Mouse (Mus musculus): ENCODE data around the gene Tmem168. TPM values are rescaled to one million over a fixed set of nuclear protein-coding genes. Genes with fewer than 3 reads are reported as not detected.

The Tmem168 gene
- polyA plus RNA-seq, 1 experiment from 2014 or later: 40.1 TPM

- H3K27me3 ChIP-seq (ENCODE audit: control insufficient read depth, insufficient read depth, low read length): no peaks in the 10 kb centered on the region
- WGBS: 38% methylated on average over 8 of the region's 8 CpGs
- no peak overlapping the region for H3K4me2 ChIP-seq (ENCODE audit: low read length)
- ATAC-seq (ENCODE audit: insufficient number of reproducible peaks, insufficient read depth, low FRiP score, low read depth): no peak
- H3K9me3 ChIP-seq (ENCODE audit: control insufficient read depth, low read length): no peaks in the 10 kb centered on the region
- H3K4me3 ChIP-seq (ENCODE audit: control insufficient read depth in 1 of 2, insufficient read depth in 1 of 2, low read depth in 1 of 2, low read length in 2 of 2): no peak overlapping the region
- H3K27ac ChIP-seq (replicated peaks in 1 of 2; ENCODE audit: control insufficient read depth in 1 of 2, insufficient read depth in 1 of 2, low read depth in 2 of 2, low read length in 2 of 2): no peak overlapping the region
- peaks cover 55% of the 10 kb centered on the region for H3K36me3 ChIP-seq (ENCODE audit: control insufficient read depth, insufficient read depth, low read length)
- H3K9ac ChIP-seq (ENCODE audit: low read length): no peak overlapping the region
- H3K4me1 ChIP-seq (ENCODE audit: control insufficient read depth in 2 of 2, insufficient read depth in 2 of 2, low read length in 2 of 2): no peaks in the 10 kb centered on the region; a peak in 1 of 4 replicates
Measured at GRCm38 (mm10) chr6:13586154-13586553, 21.7 kb downstream of the Tmem168 start.

DNA sequence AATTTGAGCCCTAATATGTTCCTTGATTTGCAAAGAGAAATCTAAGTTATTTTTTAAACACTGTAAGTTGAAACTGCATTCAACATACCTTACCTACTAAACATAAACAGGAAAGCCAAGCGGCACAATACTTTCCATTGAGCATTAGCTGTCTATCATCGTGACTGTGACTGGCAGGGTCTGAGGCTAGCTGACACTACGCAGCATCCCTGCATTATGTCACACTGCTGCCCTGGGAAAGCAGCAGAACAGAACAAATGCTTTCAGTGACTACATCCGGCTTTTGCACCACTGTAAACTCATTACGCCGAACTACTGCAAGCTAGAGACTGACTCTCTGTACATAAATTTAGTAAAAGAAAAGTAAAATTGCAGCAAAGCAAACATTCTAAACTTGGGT, 23.1 kb downstream of the Tmem168 start:
- H3K27ac ChIP-seq (replicated peaks in 1 of 2; ENCODE audit: control insufficient read depth in 1 of 2, insufficient read depth in 1 of 2, low read depth in 2 of 2, low read length in 2 of 2): no peak overlapping the region
- no peaks in the 10 kb centered on the region for H3K27me3 ChIP-seq (ENCODE audit: control insufficient read depth, insufficient read depth, low read length)
- peaks cover 52% of the 10 kb centered on the region for H3K36me3 ChIP-seq (ENCODE audit: control insufficient read depth, insufficient read depth, low read length)
- H3K9me3 ChIP-seq (ENCODE audit: control insufficient read depth, low read length): no peaks in the 10 kb centered on the region
- WGBS: 71% methylated on average over 6 of the region's 6 CpGs
- ATAC-seq (ENCODE audit: insufficient number of reproducible peaks, insufficient read depth, low FRiP score, low read depth): no peak
- no peaks in the 10 kb centered on the region; a peak in 1 of 4 replicates for H3K4me1 ChIP-seq (ENCODE audit: control insufficient read depth in 2 of 2, insufficient read depth in 2 of 2, low read length in 2 of 2)
- H3K4me3 ChIP-seq (ENCODE audit: control insufficient read depth in 1 of 2, insufficient read depth in 1 of 2, low read depth in 1 of 2, low read length in 2 of 2): no peak overlapping the region
- no peak overlapping the region for H3K4me2 ChIP-seq (ENCODE audit: low read length)
- H3K9ac ChIP-seq (ENCODE audit: low read length): no peak overlapping the region

DNA sequence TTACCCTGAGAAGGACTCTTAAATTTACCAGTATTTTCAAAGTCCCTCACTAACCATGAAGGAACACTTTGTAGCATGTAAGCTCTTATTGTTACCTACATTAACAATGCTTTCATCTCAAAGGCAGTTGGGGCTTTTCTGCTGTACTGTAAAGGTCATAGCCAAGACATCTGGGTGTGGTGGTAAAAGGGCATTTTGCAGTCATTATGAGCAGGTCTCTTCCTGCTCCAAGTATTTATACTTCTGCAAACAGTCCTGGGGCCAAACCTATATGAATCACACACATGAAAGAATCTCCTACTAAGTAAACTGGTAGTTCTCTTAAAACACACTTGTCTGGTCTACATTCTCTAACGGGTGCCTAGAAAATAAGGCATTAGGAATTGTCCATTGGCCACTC, 25.8 kb downstream of the Tmem168 start:
- Histone ChIP-seq H3K4me3 (ENCODE audit: control insufficient read depth in 1 of 2, insufficient read depth in 1 of 2, low read depth in 1 of 2, low read length in 2 of 2) (no peak overlapping the region), H3K4me1 (ENCODE audit: control insufficient read depth in 2 of 2, insufficient read depth in 2 of 2, low read length in 2 of 2) (no peaks in the 10 kb centered on the region; a peak in 1 of 4 replicates), H3K9me3 (ENCODE audit: control insufficient read depth, low read length) (no peaks in the 10 kb centered on the region), H3K27ac (replicated peaks in 1 of 2; ENCODE audit: control insufficient read depth in 1 of 2, insufficient read depth in 1 of 2, low read depth in 2 of 2, low read length in 2 of 2) (no peak overlapping the region), H3K27me3 (ENCODE audit: control insufficient read depth, insufficient read depth, low read length) (no peaks in the 10 kb centered on the region), H3K36me3 (ENCODE audit: control insufficient read depth, insufficient read depth, low read length) (peaks cover 52% of the 10 kb centered on the region), H3K9ac (ENCODE audit: low read length) (no peak overlapping the region), H3K4me2 (ENCODE audit: low read length) (no peak overlapping the region)
- 82% methylated on average over 1 of the region's 1 CpGs for WGBS
- ATAC-seq (ENCODE audit: insufficient number of reproducible peaks, insufficient read depth, low FRiP score, low read depth): no peak

DNA sequence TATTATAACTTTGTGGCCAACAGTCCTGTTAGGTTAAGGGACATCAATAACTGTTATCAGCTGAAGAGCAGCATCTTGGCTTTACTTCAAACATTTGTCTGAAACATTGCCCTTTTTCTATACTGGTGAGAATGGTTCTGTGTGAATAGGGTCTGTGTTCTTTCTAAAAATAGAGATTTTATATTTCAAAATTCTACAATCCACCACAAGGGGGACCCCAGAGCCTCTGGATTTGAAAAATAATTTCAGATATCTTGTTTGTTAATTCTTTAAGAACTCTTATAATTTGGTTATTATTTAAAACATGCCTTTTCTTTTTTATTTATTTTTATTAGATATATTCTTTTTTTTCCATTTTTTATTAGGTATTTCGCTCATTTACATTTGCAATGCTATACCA, 42.2 kb downstream of the Tmem168 start:
- H3K4me3 ChIP-seq (ENCODE audit: control insufficient read depth in 1 of 2, insufficient read depth in 1 of 2, low read depth in 1 of 2, low read length in 2 of 2): no peak overlapping the region
- 85% methylated on average over 1 of the region's 1 CpGs for WGBS
- no peaks in the 10 kb centered on the region for H3K36me3 ChIP-seq (ENCODE audit: control insufficient read depth, insufficient read depth, low read length)
- H3K9me3 ChIP-seq (ENCODE audit: control insufficient read depth, low read length): no peaks in the 10 kb centered on the region
- no peak overlapping the region for H3K27ac ChIP-seq (replicated peaks in 1 of 2; ENCODE audit: control insufficient read depth in 1 of 2, insufficient read depth in 1 of 2, low read depth in 2 of 2, low read length in 2 of 2)
- ATAC-seq (ENCODE audit: insufficient number of reproducible peaks, insufficient read depth, low FRiP score, low read depth): no peak
- no peak overlapping the region for H3K9ac ChIP-seq (ENCODE audit: low read length)
- H3K4me2 ChIP-seq (ENCODE audit: low read length): no peak overlapping the region
- no peaks in the 10 kb centered on the region for H3K4me1 ChIP-seq (ENCODE audit: control insufficient read depth in 2 of 2, insufficient read depth in 2 of 2, low read length in 2 of 2)
- H3K27me3 ChIP-seq (ENCODE audit: control insufficient read depth, insufficient read depth, low read length): no peaks in the 10 kb centered on the region

DNA sequence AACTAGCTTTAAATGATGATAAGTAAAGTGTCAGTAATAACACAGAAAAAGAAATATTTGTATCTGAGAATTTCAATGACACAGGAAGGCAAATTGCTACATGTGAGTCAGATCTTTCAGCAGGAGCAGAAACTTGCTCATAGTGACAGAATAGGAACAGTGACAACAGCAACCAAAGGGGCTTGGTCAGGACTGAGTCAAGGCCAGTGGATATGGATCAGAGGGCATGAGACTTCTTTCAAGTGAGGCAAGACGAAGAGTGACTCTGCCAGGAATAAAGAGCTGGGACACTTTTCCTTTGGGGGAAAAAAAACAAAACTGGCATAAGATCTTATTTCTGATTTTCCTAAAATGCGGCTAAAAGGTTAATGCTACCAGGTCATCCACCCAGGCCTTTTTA, 52.6 kb downstream of the Tmem168 start:
- Histone ChIP-seq H3K27me3 (ENCODE audit: control insufficient read depth, insufficient read depth, low read length) (no peaks in the 10 kb centered on the region), H3K4me2 (ENCODE audit: low read length) (no peak overlapping the region), H3K36me3 (ENCODE audit: control insufficient read depth, insufficient read depth, low read length) (no peaks in the 10 kb centered on the region), H3K4me3 (ENCODE audit: control insufficient read depth in 1 of 2, insufficient read depth in 1 of 2, low read depth in 1 of 2, low read length in 2 of 2) (no peak overlapping the region), H3K9ac (ENCODE audit: low read length) (no peak overlapping the region), H3K4me1 (ENCODE audit: control insufficient read depth in 2 of 2, insufficient read depth in 2 of 2, low read length in 2 of 2) (no peaks in the 10 kb centered on the region), H3K9me3 (ENCODE audit: control insufficient read depth, low read length) (no peaks in the 10 kb centered on the region), H3K27ac (replicated peaks in 1 of 2; ENCODE audit: control insufficient read depth in 1 of 2, insufficient read depth in 1 of 2, low read depth in 2 of 2, low read length in 2 of 2) (no peak overlapping the region)
- 87% methylated on average over 2 of the region's 2 CpGs for WGBS
- ATAC-seq (ENCODE audit: insufficient number of reproducible peaks, insufficient read depth, low FRiP score, low read depth): no peak

DNA sequence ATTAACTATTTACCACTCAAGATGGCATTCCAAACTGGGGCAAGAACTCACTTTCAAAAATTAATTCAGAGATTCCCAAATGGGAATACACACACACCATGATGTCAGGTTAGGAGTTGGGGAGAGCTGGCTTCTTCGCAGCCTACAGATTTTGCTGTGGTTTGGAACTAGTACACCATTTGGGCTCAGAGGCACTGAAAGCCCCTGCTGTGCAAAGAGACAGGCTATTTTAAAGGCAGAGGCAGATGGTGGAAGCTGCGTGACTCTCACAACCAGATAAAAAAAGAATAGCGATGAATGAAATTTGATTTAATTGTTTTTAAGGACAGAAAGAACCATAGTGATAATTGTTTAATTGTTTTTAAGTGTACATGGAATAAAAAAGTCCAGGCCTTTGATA, 66.1 kb downstream of the Tmem168 start:
- Histone ChIP-seq H3K9ac (ENCODE audit: low read length) (no peak overlapping the region), H3K4me1 (ENCODE audit: control insufficient read depth in 2 of 2, insufficient read depth in 2 of 2, low read length in 2 of 2) (no peaks in the 10 kb centered on the region), H3K36me3 (ENCODE audit: control insufficient read depth, insufficient read depth, low read length) (no peaks in the 10 kb centered on the region), H3K27ac (replicated peaks in 1 of 2; ENCODE audit: control insufficient read depth in 1 of 2, insufficient read depth in 1 of 2, low read depth in 2 of 2, low read length in 2 of 2) (no peak overlapping the region), H3K4me2 (ENCODE audit: low read length) (no peak overlapping the region), H3K4me3 (ENCODE audit: control insufficient read depth in 1 of 2, insufficient read depth in 1 of 2, low read depth in 1 of 2, low read length in 2 of 2) (no peak overlapping the region), H3K9me3 (ENCODE audit: control insufficient read depth, low read length) (no peaks in the 10 kb centered on the region), H3K27me3 (ENCODE audit: control insufficient read depth, insufficient read depth, low read length) (no peaks in the 10 kb centered on the region)
- WGBS: 88% methylated on average over 3 of the region's 3 CpGs
- no peak for ATAC-seq (ENCODE audit: insufficient number of reproducible peaks, insufficient read depth, low FRiP score, low read depth)

DNA sequence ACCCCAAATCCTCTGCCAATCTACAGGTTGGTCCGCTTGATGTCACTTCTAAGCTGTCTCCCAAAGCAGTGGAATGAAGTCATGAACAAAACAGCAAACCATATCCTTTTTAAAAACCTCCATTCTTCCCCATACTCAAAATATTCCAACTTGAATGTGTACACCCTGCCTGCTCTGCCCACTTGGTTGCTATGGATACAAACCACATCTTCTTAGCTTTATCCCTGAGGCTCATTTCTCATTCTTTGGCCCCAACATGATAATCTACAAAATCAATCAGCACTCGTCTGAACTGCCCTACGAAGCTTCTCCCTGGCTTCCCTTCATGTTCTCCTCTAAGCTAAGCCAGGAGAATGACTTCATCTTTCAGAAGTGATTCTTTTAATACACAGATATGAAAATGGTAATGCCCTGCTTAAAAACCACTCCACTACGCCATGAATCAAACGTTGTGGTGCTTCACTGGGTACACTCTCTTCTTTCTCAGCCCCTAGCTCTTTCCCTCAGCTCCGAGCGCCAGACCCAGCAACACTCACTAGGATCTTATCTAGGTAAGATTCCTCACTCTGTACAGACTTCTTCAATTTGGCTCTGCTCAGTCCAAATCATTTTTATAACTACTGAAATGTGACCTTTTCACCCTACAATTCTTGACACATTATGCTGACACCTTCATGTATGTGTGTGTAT, 70.5 kb downstream of the Tmem168 start:
- Histone ChIP-seq H3K4me1 (ENCODE audit: control insufficient read depth in 2 of 2, insufficient read depth in 2 of 2, low read length in 2 of 2) (no peaks in the 10 kb centered on the region), H3K36me3 (ENCODE audit: control insufficient read depth, insufficient read depth, low read length) (no peaks in the 10 kb centered on the region), H3K27ac (replicated peaks in 1 of 2; ENCODE audit: control insufficient read depth in 1 of 2, insufficient read depth in 1 of 2, low read depth in 2 of 2, low read length in 2 of 2) (no peak overlapping the region), H3K4me3 (ENCODE audit: control insufficient read depth in 1 of 2, insufficient read depth in 1 of 2, low read depth in 1 of 2, low read length in 2 of 2) (no peak overlapping the region), H3K9me3 (ENCODE audit: control insufficient read depth, low read length) (no peaks in the 10 kb centered on the region), H3K27me3 (ENCODE audit: control insufficient read depth, insufficient read depth, low read length) (no peaks in the 10 kb centered on the region), H3K9ac (ENCODE audit: low read length) (no peak overlapping the region), H3K4me2 (ENCODE audit: low read length) (no peak overlapping the region)
- 66% methylated on average over 7 of the region's 7 CpGs for WGBS
- no peak for ATAC-seq (ENCODE audit: insufficient number of reproducible peaks, insufficient read depth, low FRiP score, low read depth)
